Mouse (Mus musculus): ENCODE data around the gene Rbfox1.

Rbfox1 gene

GRCm38 (mm10) chr16:7036566-7036965 is 1151.4 kb downstream of the Rbfox1 start:
- DNase-seq (ENCODE audit: low spot score in 2 of 2): no peak

- no peak for DNase-seq (ENCODE audit: low spot score in 2 of 2)
Measured at GRCm38 (mm10) chr16:7036988-7037387, 1151.8 kb downstream of the Rbfox1 start.

- no peak for DNase-seq (ENCODE audit: low spot score in 2 of 2)
Measured at GRCm38 (mm10) chr16:7038639-7039260, 1153.6 kb downstream of the Rbfox1 start.

- no peak for DNase-seq (ENCODE audit: low spot score in 2 of 2)
Measured at GRCm38 (mm10) chr16:7039404-7040367, 1154.5 kb downstream of the Rbfox1 start.

DNA sequence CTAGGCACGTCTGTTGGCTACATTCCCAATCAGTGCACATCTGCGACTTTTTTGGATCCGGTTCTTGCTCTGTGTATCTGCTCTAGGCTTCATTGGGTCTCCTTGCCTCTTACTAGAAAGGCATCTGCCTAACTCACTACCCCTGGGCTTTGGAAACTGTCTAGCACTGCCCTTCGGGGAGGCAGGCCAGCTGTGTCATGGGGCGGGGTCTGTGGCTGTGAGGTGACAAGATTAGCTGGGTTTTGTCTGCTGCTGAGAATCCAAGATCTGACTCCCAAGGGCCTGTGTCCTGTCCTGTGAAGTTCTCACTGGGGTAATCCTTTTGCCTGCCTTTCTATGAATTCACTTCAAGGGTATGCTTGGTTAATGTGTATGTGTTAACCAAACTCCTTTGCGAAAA is 1155.5 kb downstream of the Rbfox1 start:
- no peak for DNase-seq (ENCODE audit: low spot score in 2 of 2)

DNA sequence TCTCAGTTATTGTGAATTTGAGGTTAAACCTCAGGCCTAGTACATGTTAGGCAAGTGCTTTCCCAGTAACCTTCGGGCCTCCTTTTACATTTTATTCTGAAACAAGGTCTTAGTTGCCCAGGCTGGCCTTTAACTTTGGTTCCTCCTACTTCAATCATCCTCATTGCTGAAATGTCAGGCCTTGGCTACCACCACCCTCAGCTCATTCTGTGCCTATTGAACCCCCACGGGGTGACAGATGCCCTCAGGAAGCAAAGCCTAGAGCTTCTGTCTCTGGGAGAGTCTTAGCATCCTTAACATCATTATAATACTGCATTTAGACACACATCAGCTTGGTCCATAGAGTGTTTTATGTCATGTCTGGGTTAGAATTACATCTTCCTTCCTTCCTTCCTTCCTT is 1162.3 kb downstream of the Rbfox1 start:
- DNase-seq (ENCODE audit: low spot score in 2 of 2): no peak

DNA sequence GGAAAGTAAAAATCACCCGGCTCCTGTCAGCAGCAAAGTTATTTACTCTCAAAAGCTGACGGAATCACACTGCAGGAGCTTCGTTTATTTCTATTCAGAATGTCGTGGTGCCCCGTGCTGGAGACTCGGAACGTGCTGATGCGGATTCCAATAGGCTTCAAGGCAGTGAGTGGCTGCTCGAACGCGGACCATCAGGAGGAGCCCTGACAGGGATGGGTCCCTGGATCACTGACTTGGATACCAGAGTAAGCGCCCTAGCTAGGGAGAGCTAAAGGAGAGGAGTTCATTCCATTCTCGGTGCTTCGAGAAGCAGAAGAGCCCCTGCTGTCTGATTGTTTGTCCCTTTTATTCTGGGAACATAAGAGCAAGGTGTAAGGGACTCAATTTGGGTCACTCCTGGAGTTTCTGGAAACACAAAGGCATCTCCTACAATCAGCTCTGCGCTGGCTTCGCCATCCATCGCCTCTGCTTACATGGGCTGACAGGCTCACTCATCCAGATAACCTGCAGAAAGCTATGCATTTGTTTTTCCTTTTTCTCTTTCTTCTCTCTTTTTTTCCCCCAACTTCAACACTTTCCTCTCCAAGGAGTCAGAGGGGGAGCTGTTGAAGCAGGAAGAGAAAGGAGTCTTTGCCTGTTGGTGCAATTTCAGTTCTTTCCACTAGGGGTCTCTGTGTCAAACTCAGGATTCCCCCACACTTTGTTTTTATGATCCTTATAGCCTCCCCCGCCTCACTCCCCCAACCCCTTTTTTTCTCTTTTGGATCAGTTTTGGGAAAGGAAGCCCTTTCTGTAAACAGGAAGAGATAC is 1164.2 kb downstream of the Rbfox1 start:
- no peak for DNase-seq (ENCODE audit: low spot score in 2 of 2)

DNA sequence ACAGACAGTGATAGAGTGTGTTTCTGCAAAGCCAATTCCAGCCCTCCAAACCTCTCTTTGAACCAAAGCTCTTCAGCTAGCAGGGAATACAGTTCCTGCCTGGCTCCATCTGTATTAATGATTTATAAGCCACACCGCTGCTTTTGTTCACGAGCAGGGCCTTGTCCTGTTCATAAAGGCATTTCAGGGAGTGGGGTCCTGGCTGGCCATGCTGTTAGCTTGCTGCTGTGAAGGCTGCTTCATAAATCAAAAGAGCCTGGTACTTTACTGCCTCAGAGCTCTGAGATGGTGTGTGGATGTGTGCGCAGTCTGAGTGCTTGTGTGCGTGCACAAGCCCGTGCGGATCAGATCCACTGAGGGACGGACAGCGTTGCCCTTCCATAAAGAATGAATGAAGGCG is 1165.8 kb downstream of the Rbfox1 start:
- DNase-seq (ENCODE audit: low spot score in 2 of 2): no peak

DNA sequence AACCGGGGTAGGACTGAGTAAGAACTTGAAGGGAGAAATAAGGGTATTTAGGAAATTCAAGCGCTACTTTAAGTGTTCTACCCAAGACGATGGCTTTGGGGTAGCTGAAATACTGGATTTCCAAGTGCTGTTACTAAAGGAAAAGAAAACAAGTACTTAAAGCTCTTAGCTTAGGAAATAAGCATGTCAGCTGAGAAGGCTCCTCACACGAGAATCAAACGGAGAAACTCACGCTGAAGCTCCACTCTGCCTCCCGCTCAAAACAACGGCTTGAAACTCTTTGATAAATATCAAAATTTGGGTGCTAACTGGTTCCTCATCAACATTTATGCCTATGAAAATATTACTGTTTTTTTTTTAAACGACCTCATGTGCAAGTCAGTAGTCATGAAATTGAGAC is 1166.8 kb downstream of the Rbfox1 start:
- no peak for DNase-seq (ENCODE audit: low spot score in 2 of 2)

- DNase-seq (ENCODE audit: low spot score in 2 of 2): no peak
Measured at GRCm38 (mm10) chr16:7052408-7052807, 1167.3 kb downstream of the Rbfox1 start.

GRCm38 (mm10) chr16:7057789-7058188 is 1172.6 kb downstream of the Rbfox1 start:
- no peak for DNase-seq (ENCODE audit: low spot score in 2 of 2)

- no peak for DNase-seq (ENCODE audit: low spot score in 2 of 2)
Measured at GRCm38 (mm10) chr16:7058556-7058955, 1173.4 kb downstream of the Rbfox1 start.

DNA sequence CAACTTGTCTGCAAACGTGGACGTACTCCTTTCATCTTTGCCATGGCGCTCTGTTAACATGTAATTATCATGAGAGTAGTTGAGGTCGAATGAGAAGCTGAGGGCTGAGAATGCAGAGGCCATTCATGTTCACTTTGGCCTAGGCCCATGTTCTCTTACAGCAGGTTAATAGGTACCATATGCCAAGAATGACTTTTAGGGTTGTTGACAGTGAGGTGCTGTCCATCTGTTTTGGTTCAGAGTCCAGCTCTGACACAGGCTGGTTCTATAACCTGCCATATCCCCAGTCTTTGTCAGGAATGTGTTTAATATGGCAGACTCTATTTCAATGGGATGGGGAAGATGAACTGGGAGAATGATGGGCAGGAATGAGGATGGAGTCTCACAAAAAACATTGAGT is 1174.4 kb downstream of the Rbfox1 start:
- DNase-seq (ENCODE audit: low spot score in 2 of 2): no peak

DNA sequence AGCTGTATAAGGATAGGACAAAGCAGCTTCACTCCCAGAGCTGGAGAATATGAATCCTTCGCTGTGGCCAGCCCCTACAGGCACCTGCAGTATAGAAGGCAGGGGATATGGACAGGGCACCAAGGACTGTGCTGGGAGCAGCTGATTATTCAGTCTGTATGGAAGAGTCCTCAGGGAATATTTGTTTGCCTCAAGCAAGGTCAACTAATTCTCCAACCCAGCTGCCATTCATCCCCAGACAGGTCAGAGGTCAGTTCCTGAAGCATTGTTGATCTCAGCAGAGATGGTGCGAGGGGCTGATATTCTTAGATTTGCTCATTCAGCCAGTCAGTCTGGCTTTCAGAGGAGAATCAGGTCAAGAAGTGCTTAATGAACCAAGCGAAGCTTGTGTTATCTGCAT is 1175.7 kb downstream of the Rbfox1 start:
- no peak for DNase-seq (ENCODE audit: low spot score in 2 of 2)

- DNase-seq (ENCODE audit: low spot score in 2 of 2): no peak
Measured at GRCm38 (mm10) chr16:7062512-7062911, 1177.4 kb downstream of the Rbfox1 start.

DNA sequence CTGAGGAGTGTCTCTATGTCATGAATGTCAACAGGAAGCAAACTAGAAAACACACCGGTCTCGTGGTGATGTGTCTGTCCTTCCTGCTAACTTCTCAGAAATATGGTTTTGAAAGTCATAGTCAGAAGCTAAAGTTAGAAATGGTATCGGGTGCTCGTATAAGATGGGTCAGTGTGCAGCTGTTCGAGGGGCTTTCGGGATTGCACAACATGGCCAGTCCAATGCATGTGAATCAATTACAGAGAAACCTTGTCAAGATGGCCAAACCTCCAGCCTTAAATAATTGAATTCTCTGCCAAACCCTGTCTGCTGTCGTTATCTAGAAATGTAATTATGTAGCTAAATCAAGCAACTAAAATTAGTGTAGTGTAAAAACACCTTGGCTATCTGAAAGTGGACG is 1182.0 kb downstream of the Rbfox1 start:
- no peak for DNase-seq (ENCODE audit: low spot score in 2 of 2)

DNA sequence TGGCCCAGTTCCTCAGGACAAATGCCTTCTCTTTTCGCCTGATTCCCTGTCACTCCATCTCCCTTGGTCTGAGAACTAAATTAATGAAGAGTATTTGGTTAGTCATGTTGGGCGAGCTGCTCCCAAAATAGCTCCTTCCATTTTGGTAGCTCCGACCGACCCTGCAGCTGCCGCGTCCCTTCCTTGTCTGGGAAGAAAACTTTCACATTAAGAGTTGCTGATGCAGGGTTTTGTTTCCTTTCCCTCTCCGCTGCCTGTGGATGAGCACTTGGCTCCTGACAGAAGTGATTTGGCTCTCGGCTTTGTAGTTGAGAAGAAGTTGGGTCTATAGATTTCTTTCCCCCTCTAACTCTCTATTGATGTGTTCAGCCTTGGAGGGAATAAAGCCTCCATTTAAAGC is 1184.4 kb downstream of the Rbfox1 start:
- no peak for DNase-seq (ENCODE audit: low spot score in 2 of 2)

- no peak for DNase-seq (ENCODE audit: low spot score in 2 of 2)
Measured at GRCm38 (mm10) chr16:7074786-7075185, 1189.6 kb downstream of the Rbfox1 start.

GRCm38 (mm10) chr16:7075749-7076148 is 1190.6 kb downstream of the Rbfox1 start:
- DNase-seq (ENCODE audit: low spot score in 2 of 2): no peak

DNA sequence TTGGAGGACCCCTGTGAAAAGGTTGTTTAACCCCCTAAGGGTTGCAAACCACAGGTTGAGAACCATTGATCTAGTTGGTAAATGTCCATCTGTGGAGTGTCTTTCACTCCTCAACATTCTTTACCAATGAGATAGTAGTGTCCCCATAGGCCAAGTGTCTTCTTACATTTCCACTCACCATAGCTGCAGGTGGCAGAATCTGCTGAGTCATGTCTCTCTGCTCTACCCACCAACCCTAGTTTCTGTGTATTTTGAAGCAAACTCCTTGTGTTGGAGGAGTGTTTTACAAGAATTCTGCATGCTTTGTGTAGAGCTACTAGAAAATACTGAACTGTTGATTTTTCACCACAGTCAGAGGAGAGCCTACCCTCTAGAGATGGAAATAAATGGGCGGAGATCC is 1191.2 kb downstream of the Rbfox1 start:
- DNase-seq (ENCODE audit: low spot score in 2 of 2): no peak

DNA sequence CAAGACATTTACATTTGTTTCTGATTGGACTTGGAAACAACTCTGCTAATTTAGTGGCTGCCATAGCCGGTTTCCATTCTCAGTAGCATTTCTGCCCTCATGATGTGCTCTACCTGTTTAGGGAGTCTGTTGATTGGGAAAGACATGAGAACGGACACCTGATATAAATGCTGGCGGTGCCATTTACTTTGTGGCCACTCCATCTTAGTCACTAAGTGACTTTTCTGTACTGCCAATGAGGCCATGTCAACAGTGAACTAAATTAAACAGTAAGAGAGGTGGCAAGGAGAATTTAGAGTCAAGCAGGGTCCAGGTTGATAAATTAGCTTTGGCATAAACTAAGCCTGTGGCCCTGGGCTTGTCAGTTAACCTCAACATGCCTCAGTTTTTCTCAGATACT is 1191.6 kb downstream of the Rbfox1 start:
- DNase-seq (ENCODE audit: low spot score in 2 of 2): no peak

DNA sequence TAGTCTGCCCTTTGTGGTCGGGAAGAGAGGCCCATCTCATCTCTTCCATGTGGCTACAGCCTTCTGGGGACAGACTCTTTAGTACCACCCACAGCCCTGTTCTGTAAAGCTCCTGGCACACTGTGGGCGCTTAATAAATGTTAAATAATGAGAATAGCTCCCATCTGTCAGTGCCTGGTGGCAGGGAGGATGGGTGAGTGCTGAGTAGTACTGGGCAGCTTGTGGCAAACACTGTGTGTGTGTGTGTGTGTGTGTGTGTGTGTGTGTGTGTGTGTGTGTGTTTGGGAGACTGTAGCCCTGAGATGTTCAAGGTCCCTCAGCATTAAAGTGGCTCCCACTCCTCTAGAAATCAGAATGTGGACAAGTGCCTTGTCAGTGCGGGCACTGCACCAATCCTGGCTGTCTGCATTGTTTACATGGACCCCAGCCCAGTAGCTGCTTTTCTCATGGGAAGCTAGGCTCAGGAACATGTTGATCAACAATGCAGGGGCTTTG is 1196.0 kb downstream of the Rbfox1 start:
- no peak for DNase-seq (ENCODE audit: low spot score in 2 of 2)
